In genomic region chr10:116559171-116559570, GRCm38 (mm10) we compare ENCODE assay signal across 14 mouse cellular contexts. TPM values are rescaled to one million over a fixed set of nuclear protein-coding genes. Genes with fewer than 3 reads are reported as not detected.
A peak's percentile ranks its signal among the peaks of the same experiment; 100 is the strongest.
DNase-seq lines count a peak whose midpoint lies in the region; ATAC-seq lines count a peak whose summit lies in the region.
"Had no signal": no experiment of that assay in that cellular context is flagged by ENCODE, and none has a peak within 500 bp of the region (broad histone marks: within the 10 kb centered on the region; RNA-seq: fewer than 3 reads in every experiment).

No protein-coding gene starts in this region.

- DNase-seq in 416B (ENCODE audit: low read depth): peak; percentile 46
- DNase-seq in CD4-positive, CD25-positive, alpha-beta regulatory T cell, adult 2 months (ENCODE audit: low read depth, low spot score): peak; percentile 34
- no peak for DNase-seq in gastrocnemius, postnatal 36 days
- no peak for DNase-seq in testis, postnatal 14 days (ENCODE audit: low spot score)
- DNase-seq in cerebellum, adult 9-10 months: no peak
- DNase-seq: adrenal gland, postnatal 10 days; B cell, adult 2 months; cerebellum, adult 11 months; cerebellum, adult 8-10 months; forebrain, postnatal 0 days; gastrocnemius, postnatal 14 days had no signal

- intact Hi-C loops in gastrocnemius, postnatal 36 days (cut with DNase I): no loop called here

- ATAC-seq in activated CD4-positive, CD25-positive, alpha-beta regulatory T cell, adult 4 months: peak; percentile 34
- 0 out of 2 replicates have a peak, but pooled peaks have one; percentile 9 for ATAC-seq in megakaryocyte progenitor cell, adult 5-6 weeks (replicated peaks; ENCODE audit: poor library complexity)
- ATAC-seq: forebrain, embryonic 13.5 days; forebrain, postnatal 0 days had no signal

RNA-seq across cellular contexts. Expression of gene Cnot2, which starts 22.1 kb away (rescaled TPM):
- 10 to 100 TPM; 76.0 to 97.1 TPM for polyA plus RNA-seq in activated CD4-positive, CD25-positive, alpha-beta regulatory T cell, adult 4 months (2017; shearing (Covaris generic))
- total RNA-seq in megakaryocyte progenitor cell, adult 5-6 weeks (2015): 76.0 and 100 TPM in 2 replicates
- total RNA-seq in megakaryocyte progenitor cell, adult 5-6 weeks (2017): 101 and 115 TPM in 2 replicates
- total RNA-seq in gastrocnemius, postnatal 36 days (2021): 10 to 100 TPM; 27.6 to 30.5 TPM

Comparison
In these comparisons a context has a peak if more than half of its experiments do, and no peak if none do; other contexts are left out.
1. DNase-seq: peak in 416B (single experiment) and CD4-positive, CD25-positive, alpha-beta regulatory T cell, adult 2 months (single experiment); none in gastrocnemius, postnatal 36 days (0 of 2), testis, postnatal 14 days (single experiment) and cerebellum, adult 9-10 months (single experiment).